Mouse (Mus musculus) liver, adult 2 months (tissue): ENCODE data around the gene Gng3.

Experiments
- CTCF ChIP-seq: fragments of 200-500 bp; IDR thresholded peaks from 2 replicates; pipeline ENCODE4 v1.5.1; 2011; ENCODE audit warnings: low read depth, low read length, control low read depth
- POLR2A ChIP-seq: fragments of 200-500 bp; IDR thresholded peaks from 2 replicates; pipeline ENCODE4 v1.6.1; 2011; ENCODE audit warnings: low read length, control low read depth; ENCODE audit not compliant: insufficient read depth; ENCODE audit errors: extremely low read depth

- TF ChIP-seq CTCF (peak; percentile 43; the same call in 1 of the 2 replicates), POLR2A (no peak)
These were observed 5.6 kb upstream of the Gng3 start for GRCm38 (mm10) chr19:8844371-8845129.
